Comparison of ENCODE assay signal across 8 mouse cellular contexts in genomic region chr16:31354341-31355329, GRCm38 (mm10). TPM values are rescaled to one million over a fixed set of nuclear protein-coding genes. Genes with fewer than 3 reads are reported as not detected.
DNase-seq lines count a peak whose midpoint lies in the region; ATAC-seq lines count a peak whose summit lies in the region.

No protein-coding gene starts in this region.

- no peaks in the 10 kb centered on the region for H3K27me3 ChIP-seq in embryonic facial prominence, embryonic 11.5 days (ENCODE audit: control insufficient read depth, insufficient read depth, low read length)
- no peaks in the 10 kb centered on the region for H3K27me3 ChIP-seq in heart, embryonic 10.5 days (ENCODE audit: insufficient read depth, poor library complexity, severe bottlenecking)
- peaks cover 10% of the 10 kb centered on the region for H3K27me3 ChIP-seq in liver, embryonic 12.5 days (replicated peaks)
- no peaks in the 10 kb centered on the region for H3K27me3 ChIP-seq in stomach, embryonic 16.5 days (ENCODE audit: control insufficient read depth, insufficient read depth, low read length)

- WGBS in embryonic facial prominence, embryonic 11.5 days = 29% methylated on average over 17 of the region's 17 CpGs
- 22% methylated on average over 17 of the region's 17 CpGs for WGBS in heart, embryonic 10.5 days
- 20% methylated on average over 17 of the region's 17 CpGs for WGBS in liver, embryonic 12.5 days (ENCODE audit: insufficient replicate concordance)
- WGBS in stomach, embryonic 16.5 days = 20% methylated on average over 17 of the region's 17 CpGs

- no peaks in the 10 kb centered on the region for H3K9me3 ChIP-seq in embryonic facial prominence, embryonic 11.5 days (replicated peaks; ENCODE audit: control insufficient read depth, low read length)
- no peaks in the 10 kb centered on the region for H3K9me3 ChIP-seq in heart, embryonic 10.5 days
- H3K9me3 ChIP-seq in liver, embryonic 12.5 days (replicated peaks) = no peaks in the 10 kb centered on the region
- H3K9me3 ChIP-seq in stomach, embryonic 16.5 days (replicated peaks; ENCODE audit: control insufficient read depth, low read length) = no peaks in the 10 kb centered on the region

- no peaks in the 10 kb centered on the region for H3K4me1 ChIP-seq in embryonic facial prominence, embryonic 11.5 days (ENCODE audit: control insufficient read depth, insufficient read depth, low read length)
- H3K4me1 ChIP-seq in heart, embryonic 10.5 days = peaks cover 22% of the 10 kb centered on the region
- peaks cover 24% of the 10 kb centered on the region for H3K4me1 ChIP-seq in liver, embryonic 12.5 days
- H3K4me1 ChIP-seq in stomach, embryonic 16.5 days (ENCODE audit: control insufficient read depth, insufficient read depth, low read length) = no peaks in the 10 kb centered on the region

- H3K9ac ChIP-seq in embryonic facial prominence, embryonic 11.5 days (replicated peaks; ENCODE audit: low read length) = no peak overlapping the region
- H3K9ac ChIP-seq in liver, embryonic 12.5 days = no peak overlapping the region
- 0 out of 2 replicates have a peak overlapping the region, but pooled peaks have one; percentile 6 for H3K9ac ChIP-seq in stomach, embryonic 16.5 days (ENCODE audit: low read length)

- no peak overlapping the region for H3K27ac ChIP-seq in embryonic facial prominence, embryonic 11.5 days (replicated peaks; ENCODE audit: low read depth, low read length)
- no peak overlapping the region for H3K27ac ChIP-seq in heart, embryonic 10.5 days
- H3K27ac ChIP-seq in liver, embryonic 12.5 days = no peak overlapping the region
- H3K27ac ChIP-seq in stomach, embryonic 16.5 days (ENCODE audit: low read length) = no peak overlapping the region

- no peak overlapping the region for H3K4me3 ChIP-seq in embryonic facial prominence, embryonic 11.5 days (ENCODE audit: low read depth, low read length)
- H3K4me3 ChIP-seq in heart, embryonic 10.5 days = no peak overlapping the region
- no peak overlapping the region for H3K4me3 ChIP-seq in liver, embryonic 12.5 days
- H3K4me3 ChIP-seq in stomach, embryonic 16.5 days (replicated peaks; ENCODE audit: low read length) = no peak overlapping the region

- H3K36me3 ChIP-seq in embryonic facial prominence, embryonic 11.5 days (replicated peaks; ENCODE audit: control insufficient read depth, insufficient read depth, low read depth, low read length) = no peaks in the 10 kb centered on the region
- no peaks in the 10 kb centered on the region for H3K36me3 ChIP-seq in heart, embryonic 10.5 days
- H3K36me3 ChIP-seq in liver, embryonic 12.5 days = no peaks in the 10 kb centered on the region
- H3K36me3 ChIP-seq in stomach, embryonic 16.5 days (ENCODE audit: control insufficient read depth, insufficient read depth, low read length) = no peaks in the 10 kb centered on the region

- peak; percentile 52 for ATAC-seq in embryonic facial prominence, embryonic 11.5 days (replicated peaks; ENCODE audit: insufficient number of reproducible peaks, low FRiP score, low TSS enrichment, low read depth)
- ATAC-seq in liver, embryonic 12.5 days = no peak
- ATAC-seq in stomach, embryonic 16.5 days (ENCODE audit: insufficient read depth, low FRiP score) = peak; percentile 51

- DNase-seq in A20 (ENCODE audit: low read depth, low spot score) = peak; percentile 81
- peak; percentile 64 for DNase-seq in adrenal gland, postnatal 25 days
- DNase-seq in embryonic facial prominence, embryonic 11.5 days (ENCODE audit: low spot score) = peak; percentile 84
- DNase-seq in heart, embryonic 10.5 days (ENCODE audit: low spot score) = peak; percentile 84
- peak; percentile 70 for DNase-seq in kidney, adult 9 months
- DNase-seq in natural killer cell, adult 2 months (ENCODE audit: low spot score in 2 of 2) = peak; percentile 48 to 71

- no peak overlapping the region for H3K4me2 ChIP-seq in embryonic facial prominence, embryonic 11.5 days (ENCODE audit: low read depth, low read length)
- peak overlapping the region; percentile 30 for H3K4me2 ChIP-seq in liver, embryonic 12.5 days
- no peak overlapping the region for H3K4me2 ChIP-seq in stomach, embryonic 16.5 days (ENCODE audit: low read depth, low read length)

RNA-seq across cellular contexts. Expression of gene Apod, which starts 40.0 kb away (rescaled TPM):
- total RNA-seq in adrenal gland, postnatal 25 days (2021) = 3.3 and 7.6 TPM in 2 replicates
- polyA plus RNA-seq in embryonic facial prominence, embryonic 11.5 days (2014; fragmentation: Nextera tagmentation; extraction: Ambion mirVana) = 13.2 and 13.5 TPM in 2 replicates
- not detected in 2 replicates for polyA plus RNA-seq in heart, embryonic 10.5 days (2016; fragmentation: Nextera tagmentation; extraction: Ambion mirVana)
- not detected in 2 replicates for polyA plus RNA-seq in liver, embryonic 12.5 days (2016; fragmentation: Nextera tagmentation; extraction: Ambion mirVana)
- 0.83 and 1.5 TPM in 2 replicates for polyA plus RNA-seq in stomach, embryonic 16.5 days (2015; fragmentation: Nextera tagmentation; extraction: Ambion mirVana)
